Mouse (Mus musculus) liver, postnatal 0 days (tissue): Measurements from ENCODE around the gene Krt39.

ENCODE experiments used
- CTCF ChIP-seq: sonication (generic); IDR thresholded peaks from 2 replicates; pipeline ENCODE4 v1.5.1; 2016; ENCODE audit warnings: antibody characterized with exemption, low read depth
- EP300 ChIP-seq: IDR thresholded peaks from 2 replicates; pipeline ENCODE4 v1.6.1; 2016; ENCODE audit warnings: antibody characterized with exemption, low read depth, mild to moderate bottlenecking

- TF ChIP-seq CTCF (no peak), EP300 (no peak)
Measured at GRCm38 (mm10) chr11:99556195-99556594, 35.1 kb upstream of the Krt39 start.
